Mouse (Mus musculus) gastrocnemius, postnatal 10 days (tissue): Measurements from ENCODE around the gene Fam162a. TPM values are rescaled to one million over a fixed set of nuclear protein-coding genes. Genes with fewer than 3 reads are reported as not detected.
A peak's percentile ranks its signal among the peaks of the same experiment; 100 is the strongest.
"Not testable (repeated sequence)": the region's sequence is repeated elsewhere in the genome, so short reads cannot be mapped to it uniquely, and the experiment has no call there.

Experiments used
- DNase-seq: peaks from one replicate; pipeline ENCODE4 v3.0.0; 2021; ENCODE audit warnings: mixed read lengths
- total RNA-seq, 2 experiments: library from RNA; stranded (reverse); gene quantifications; 2 replicates each; pipeline ENCODE4 v1.2.3; 2021

Fam162a gene
- total RNA-seq, 2 experiments from 2014 or later: 130 to 134 TPM

DNA sequence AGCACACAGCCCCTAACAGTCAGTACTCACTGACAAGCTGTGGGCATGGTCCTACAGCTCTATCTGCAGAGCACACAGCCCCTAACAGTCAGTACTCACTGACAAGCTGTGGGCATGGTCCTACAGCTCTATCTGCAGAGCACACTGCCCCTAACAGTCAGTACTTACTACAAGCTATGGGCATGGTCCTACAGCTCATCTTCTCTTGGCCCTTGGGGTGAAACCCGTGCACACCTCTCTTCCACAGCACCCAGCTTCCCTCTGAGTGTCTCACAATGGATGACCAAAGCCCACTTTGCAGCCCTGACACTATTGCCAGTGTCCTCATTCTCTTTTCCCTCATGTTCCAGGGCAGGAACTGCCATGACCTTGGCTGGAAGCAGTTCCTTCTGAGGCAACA is 8.9 kb downstream of the Fam162a start:
- DNase-seq: not testable (repeated sequence)

DNA sequence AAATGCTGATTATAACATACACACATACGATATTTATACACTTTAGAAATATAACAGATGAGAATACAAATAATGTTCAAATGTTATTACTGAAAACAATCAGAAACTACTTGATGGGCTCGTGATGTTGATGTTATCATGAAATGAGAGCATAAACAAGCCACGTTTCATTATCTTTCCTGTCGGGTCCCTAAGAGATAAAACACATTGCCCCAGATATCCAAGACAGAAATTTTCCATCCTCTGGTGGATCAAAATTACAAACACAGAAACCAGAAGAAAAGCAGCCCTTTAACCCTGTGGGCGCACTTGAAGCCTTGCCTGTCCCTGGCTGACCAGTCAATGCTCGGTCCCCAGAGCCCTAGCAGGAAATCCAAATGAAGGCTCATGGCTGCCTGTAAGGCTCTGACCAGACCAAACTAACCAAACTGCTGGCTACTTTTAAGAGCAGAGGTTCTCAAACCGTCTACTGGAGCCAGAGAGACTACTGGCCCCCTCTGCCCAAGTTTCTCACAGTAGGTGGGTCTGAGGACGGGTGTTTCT is 13.4 kb downstream of the Fam162a start:
- DNase-seq: no peak

- no peak for DNase-seq
Measured at GRCm38 (mm10) chr16:36056416-36056815, 15.0 kb downstream of the Fam162a start.

DNA sequence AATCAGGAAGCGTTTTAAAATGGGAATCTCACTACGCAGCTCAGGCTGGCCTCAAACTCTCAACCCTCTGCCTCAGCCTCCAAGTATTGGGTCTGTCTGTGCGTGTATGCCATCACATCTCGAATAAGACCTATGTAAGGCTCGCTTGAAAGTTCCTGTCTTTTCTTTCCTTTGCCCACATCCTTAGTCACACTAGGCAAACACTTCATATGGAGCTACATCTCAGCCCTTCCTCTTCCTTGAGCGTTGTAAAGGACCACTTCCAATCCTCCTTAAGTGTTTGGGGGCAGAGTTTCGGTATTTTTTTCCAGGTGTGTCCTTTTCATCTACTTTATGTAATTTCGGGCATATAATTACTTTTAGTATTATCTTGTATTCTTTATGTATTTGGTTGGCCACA is 16.5 kb downstream of the Fam162a start:
- no peak for DNase-seq

DNA sequence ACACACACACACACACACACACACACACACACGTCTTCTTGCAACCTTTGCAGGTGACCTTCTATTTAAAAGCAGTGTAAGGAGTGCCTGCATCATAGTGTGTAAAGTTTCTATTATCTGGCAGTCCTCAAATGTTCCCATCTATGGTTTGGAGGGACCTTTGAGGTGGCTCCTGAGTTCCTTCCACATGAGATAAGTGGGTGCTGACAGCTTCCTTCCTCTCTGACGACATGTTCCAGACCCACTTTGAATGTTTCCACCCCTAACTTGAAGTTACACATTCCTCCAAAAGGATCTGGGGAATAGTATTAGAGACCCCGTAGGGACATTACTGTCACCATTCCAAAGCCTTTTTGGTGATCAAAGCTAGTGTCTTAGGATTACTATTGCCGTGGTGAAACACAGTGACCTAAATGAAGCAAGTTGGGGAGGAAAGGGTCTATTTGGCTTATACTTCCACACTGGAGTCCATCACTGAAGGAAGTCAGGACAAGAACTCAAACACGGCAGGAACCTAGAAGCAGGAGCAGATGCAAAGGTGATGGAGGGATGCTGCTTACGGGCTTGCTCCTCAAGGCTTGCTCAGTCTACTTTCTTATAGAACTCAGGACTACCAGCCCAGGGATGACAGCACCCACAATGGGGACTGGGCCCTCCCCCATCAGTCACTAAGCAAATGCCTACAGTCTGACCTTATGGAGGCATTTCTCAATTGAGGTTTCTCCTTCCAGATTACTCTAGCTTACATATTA is 17.7 kb downstream of the Fam162a start:
- DNase-seq: no peak

DNA sequence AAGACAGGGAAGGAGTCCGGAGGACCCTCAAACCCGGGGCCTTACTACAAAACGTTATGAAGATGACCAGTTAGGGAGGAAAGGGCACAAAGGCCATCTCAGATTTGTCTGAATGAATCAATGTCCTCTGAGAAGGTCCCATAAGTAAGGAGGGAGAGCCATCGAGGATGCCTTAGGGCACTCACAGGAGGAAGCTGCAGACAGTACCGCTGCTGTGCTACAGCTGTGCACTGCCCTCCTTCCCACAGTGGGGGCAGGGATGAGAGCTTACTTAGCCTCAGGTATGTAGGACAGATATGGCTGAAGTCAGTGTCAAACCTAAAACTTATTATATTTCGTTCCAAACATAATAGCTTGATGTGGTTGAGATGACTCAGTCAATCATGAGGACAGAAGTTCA is 19.9 kb downstream of the Fam162a start:
- DNase-seq: no peak

DNA sequence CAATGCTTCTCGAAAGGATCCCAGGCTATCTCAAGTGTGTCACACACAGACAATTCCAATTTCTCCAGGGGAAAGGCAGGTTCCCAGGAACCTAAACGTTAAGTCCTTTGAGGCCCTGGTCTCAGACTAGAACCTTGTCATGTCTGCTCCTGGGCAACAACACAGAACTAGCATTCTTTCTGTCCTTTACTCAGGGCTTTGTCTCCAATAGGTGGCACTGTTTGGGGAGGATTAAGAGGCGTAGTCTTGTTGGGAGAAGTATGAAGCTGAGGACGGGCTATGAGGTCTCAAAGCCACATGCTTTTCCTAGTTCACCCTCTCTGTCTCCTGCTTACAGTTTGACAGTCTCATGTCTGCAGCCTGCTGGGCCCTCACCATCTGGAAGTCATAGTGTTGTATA is 23.9 kb downstream of the Fam162a start:
- DNase-seq: no peak

- no peak for DNase-seq
Measured at GRCm38 (mm10) chr16:36043964-36044363, 27.4 kb downstream of the Fam162a start.

DNA sequence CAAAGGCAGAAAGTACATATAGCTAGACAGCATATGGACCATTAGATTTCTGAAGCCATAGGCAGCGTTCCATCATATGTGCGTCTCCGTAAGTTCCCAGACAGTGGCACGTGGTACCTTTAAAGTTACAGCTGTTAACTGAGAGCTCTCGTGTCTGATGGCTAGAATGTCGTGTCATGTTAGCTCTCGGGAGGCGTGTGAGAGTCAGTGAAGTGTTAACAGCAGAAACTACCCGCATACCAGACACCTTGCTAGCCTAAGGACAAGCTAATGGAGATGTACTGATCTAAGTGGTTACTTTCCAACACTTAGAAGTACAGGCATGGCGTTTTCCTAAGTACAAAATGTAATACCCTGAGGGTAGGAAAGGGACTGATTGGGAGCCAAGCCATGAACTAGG is 28.3 kb downstream of the Fam162a start:
- no peak for DNase-seq

- DNase-seq: no peak
Measured at GRCm38 (mm10) chr16:36041625-36042020, 29.8 kb downstream of the Fam162a start.

- peak; percentile 80 for DNase-seq
Measured at GRCm38 (mm10) chr16:36040640-36041624, 30.5 kb downstream of the Fam162a start, which contains the start of gene Wdr5b. Wdr5b (plus strand) TSS chr16:36041190.

DNA sequence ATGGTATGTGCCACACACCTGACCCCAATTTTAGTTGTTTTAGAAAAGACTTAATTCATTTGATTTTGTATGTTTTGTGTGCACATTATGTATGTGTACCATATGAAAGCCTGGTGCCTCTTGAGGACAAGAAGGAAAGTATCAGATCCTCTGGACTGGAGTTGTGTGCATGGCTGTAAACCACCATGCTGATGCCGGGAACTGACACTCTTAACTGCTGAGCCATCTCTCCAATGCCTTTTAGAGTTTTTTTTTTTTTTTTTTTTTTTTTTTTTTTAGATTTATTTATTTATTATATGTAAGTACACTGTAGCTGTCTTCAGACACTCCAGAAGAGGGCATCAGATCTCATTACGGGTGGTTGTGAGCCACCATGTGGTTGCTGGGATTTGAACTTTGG is 43.3 kb downstream of the Fam162a start:
- DNase-seq: not testable (repeated sequence)

GRCm38 (mm10) chr16:36016335-36016734 is 55.1 kb downstream of the Fam162a start:
- no peak for DNase-seq

DNA sequence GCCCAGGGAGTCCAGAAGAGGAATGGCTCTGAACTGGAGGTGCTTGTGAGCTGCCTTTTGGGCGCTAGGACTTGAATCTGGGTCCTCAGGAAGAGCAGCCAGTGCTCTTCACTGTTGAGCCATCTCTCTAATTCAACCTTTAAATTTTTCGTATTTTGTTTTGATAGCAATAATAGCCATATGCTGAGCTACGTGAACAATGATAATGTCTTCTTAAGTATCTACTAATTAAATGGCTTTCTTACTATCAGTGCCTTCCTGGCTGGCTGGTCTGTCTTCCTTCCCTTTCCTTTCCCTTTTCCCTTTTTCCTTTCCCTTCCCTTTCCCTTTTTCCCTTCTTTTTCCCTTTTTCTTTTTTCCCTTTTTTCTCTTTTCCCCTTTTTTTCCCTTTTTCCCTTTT is 63.0 kb downstream of the Fam162a start:
- DNase-seq: no peak

GRCm38 (mm10) chr16:35998852-35999251 is 72.5 kb downstream of the Fam162a start:
- not testable (repeated sequence) for DNase-seq

Other genes with a start within 250 kb of the Fam162a start
- gene Parp14, start 200.1 kb downstream of the Fam162a start, total RNA-seq: 1 to 10 TPM; 3.6 to 4.5 TPM
- gene Parp9, start 133.1 kb downstream of the Fam162a start, total RNA-seq: 1 to 10 TPM; 6.2 to 6.8 TPM
- 1 to 10 TPM; 4.8 to 5.0 TPM for gene Dtx3l, start 132.4 kb downstream of the Fam162a start, total RNA-seq
- 10 to 100 TPM; 91.4 to 93.6 TPM for gene Kpna1, start 92.8 kb downstream of the Fam162a start, total RNA-seq
- gene Wdr5b, start 30.4 kb downstream of the Fam162a start, total RNA-seq: 1 to 10 TPM; 3.1 to 4.4 TPM
- 10 to 100 TPM; 36.4 to 42.3 TPM for gene Ccdc58, start 91 bp upstream of the Fam162a start, total RNA-seq
- gene Csta1, start 59.6 kb upstream of the Fam162a start, total RNA-seq: not detected
- 1 to 10 TPM in 1 of 2 experiments, not detected in 1; 7.2 TPM for gene Stfa2l1, start 85.2 kb upstream of the Fam162a start, total RNA-seq
- 10 to 100 TPM in 1 of 2 experiments, not detected in 1; 11.8 TPM for gene Gm5483, start 112.6 kb upstream of the Fam162a start, total RNA-seq
- not detected for gene Gm5416, start 138.8 kb upstream of the Fam162a start, total RNA-seq
- gene 2010005H15Rik, start 149.9 kb upstream of the Fam162a start, total RNA-seq: 1 to 10 TPM in 1 of 2 experiments, not detected in 1; 1.3 TPM
- 10 to 100 TPM in 1 of 2 experiments, not detected in 1; 10.4 TPM for gene Stfa1, start 205.4 kb upstream of the Fam162a start, total RNA-seq